Mouse (Mus musculus) hindbrain, embryonic 11.5 days (tissue): ENCODE measurements around the gene Lpar3. TPM values are rescaled to one million over a fixed set of nuclear protein-coding genes. Genes with fewer than 3 reads are reported as not detected.

Experiments used
- ATAC-seq: fragments of 200-750 bp; cut with Nextera tagmentation; 2 replicates; pipeline ENCODE4 v1.8.0; 2017; ENCODE audit warnings: mild to moderate bottlenecking, moderate TSS enrichment, moderate library complexity; ENCODE audit not compliant: low FRiP score
- DNase-seq: peaks from one replicate; pipeline ENCODE4 v3.0.0-alpha.2; 2015; ENCODE audit warnings: low spot score
- H3K27ac ChIP-seq: fragments of 300-500 bp; sonication (generic); 2 replicates; pipeline ENCODE4 v1.5.1; 2014; ENCODE audit warnings: mild to moderate bottlenecking, low read depth, low read length
- H3K27me3 ChIP-seq: fragments of 300-500 bp; sonication (generic); 2 replicates; pipeline ENCODE4 v1.6.1; 2014; ENCODE audit warnings: mild to moderate bottlenecking, low read length, moderate library complexity, mixed read lengths; ENCODE audit not compliant: control insufficient read depth, insufficient read depth
- H3K36me3 ChIP-seq: fragments of 300-500 bp; sonication (generic); 2 replicates; pipeline ENCODE4 v1.6.1; 2014; ENCODE audit warnings: mild to moderate bottlenecking, low read length, moderate library complexity, mixed read lengths; ENCODE audit not compliant: control insufficient read depth, insufficient read depth
- H3K4me1 ChIP-seq: fragments of 300-500 bp; sonication (generic); replicated peaks from 2 replicates; pipeline ENCODE4 v1.6.1; 2014; ENCODE audit warnings: low read length, mixed read lengths; ENCODE audit not compliant: control insufficient read depth, insufficient read depth
- H3K4me2 ChIP-seq: fragments of 300-500 bp; sonication (generic); replicated peaks from 2 replicates; pipeline ENCODE4 v1.6.1; 2014; ENCODE audit warnings: mild to moderate bottlenecking, low read depth, low read length
- H3K4me3 ChIP-seq: fragments of 300-500 bp; sonication (generic); 2 replicates; pipeline ENCODE4 v1.5.1; 2014; ENCODE audit warnings: low read depth, low read length
- H3K9ac ChIP-seq: fragments of 300-500 bp; sonication (generic); 2 replicates; pipeline ENCODE4 v1.6.1; 2014; ENCODE audit warnings: low read depth, low read length
- H3K9me3 ChIP-seq: fragments of 300-500 bp; sonication (generic); 2 replicates; pipeline ENCODE4 v1.6.1; 2016; ENCODE audit warnings: low read length; ENCODE audit not compliant: control insufficient read depth
- WGBS: fragments of 180-500 bp; shearing (Covaris S2); extraction: QIAGEN DNeasy Blood & Tissue Kit; methylation state at CpG from one replicate; pipeline ENCODE4 v1.1.7; 2014; 5-methylcytosine and 5-hydroxymethylcytosine counted together
- polyA plus RNA-seq: library from polyadenylated mRNA; unstranded; fragments of >200 nt; fragmentation: Nextera tagmentation; extraction: Ambion mirVana; gene quantifications from 2 replicates; pipeline ENCODE4 v1.2.1, GENCODE M21; 2014

Gene Lpar3
- polyA plus RNA-seq, 1 experiment from 2014 or later: 1.4 TPM

DNA sequence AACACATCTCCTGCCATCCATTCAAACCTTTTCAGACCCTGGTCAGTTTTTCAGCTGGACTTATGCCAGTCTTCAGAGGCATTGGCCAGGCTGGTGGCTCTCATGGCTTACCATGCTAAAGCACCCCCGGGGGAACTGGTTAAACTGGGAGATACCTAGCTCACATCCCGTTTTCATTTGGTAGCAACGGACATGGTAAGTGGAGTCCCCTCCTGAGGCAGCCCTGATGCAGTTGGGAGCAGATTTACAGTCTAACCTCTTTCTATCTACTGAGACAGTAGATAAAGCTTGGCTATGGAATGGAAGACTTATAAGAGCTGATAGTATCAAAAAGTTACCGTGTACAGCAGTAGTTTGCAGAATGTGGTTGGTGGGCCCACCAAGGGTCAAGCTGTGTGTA lies 56.2 kb downstream of the Lpar3 start:
- Histone ChIP-seq H3K27me3 (no peaks in the 10 kb centered on the region), H3K4me3 (no peak overlapping the region), H3K27ac (no peak overlapping the region), H3K4me1 (no peaks in the 10 kb centered on the region), H3K36me3 (no peaks in the 10 kb centered on the region), H3K4me2 (no peak overlapping the region), H3K9me3 (no peaks in the 10 kb centered on the region), H3K9ac (no peak overlapping the region)
- DNase-seq: no peak
- WGBS: 94% methylated on average over 4 of the region's 4 CpGs
- no peak for ATAC-seq

DNA sequence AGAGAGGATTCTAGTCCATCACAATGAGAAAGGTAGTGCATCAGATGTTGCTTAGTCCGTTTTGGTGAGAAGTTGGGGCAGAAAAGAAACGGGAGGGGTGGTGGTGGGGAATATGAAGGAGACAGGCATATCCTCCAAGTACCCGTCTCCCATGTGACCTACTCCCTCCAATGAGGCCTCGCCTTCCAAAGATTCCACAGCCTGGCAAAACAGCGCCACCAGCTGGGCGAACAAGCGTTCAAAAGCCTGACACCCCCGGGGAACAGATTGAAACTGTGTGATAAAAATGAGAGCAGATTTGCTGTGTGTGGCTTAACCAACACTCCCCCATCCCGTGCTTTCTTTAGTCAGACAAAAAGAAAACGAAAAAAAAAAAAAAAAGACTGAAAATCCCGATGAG lies 56.7 kb downstream of the Lpar3 start:
- no peaks in the 10 kb centered on the region for H3K27me3 ChIP-seq
- DNase-seq: no peak
- H3K4me1 ChIP-seq: no peaks in the 10 kb centered on the region
- no peak overlapping the region for H3K4me2 ChIP-seq
- WGBS: 81% methylated on average over 11 of the region's 11 CpGs
- no peak for ATAC-seq
- no peak overlapping the region for H3K27ac ChIP-seq
- no peaks in the 10 kb centered on the region for H3K9me3 ChIP-seq
- H3K4me3 ChIP-seq: no peak overlapping the region
- H3K9ac ChIP-seq: no peak overlapping the region
- H3K36me3 ChIP-seq: no peaks in the 10 kb centered on the region

DNA sequence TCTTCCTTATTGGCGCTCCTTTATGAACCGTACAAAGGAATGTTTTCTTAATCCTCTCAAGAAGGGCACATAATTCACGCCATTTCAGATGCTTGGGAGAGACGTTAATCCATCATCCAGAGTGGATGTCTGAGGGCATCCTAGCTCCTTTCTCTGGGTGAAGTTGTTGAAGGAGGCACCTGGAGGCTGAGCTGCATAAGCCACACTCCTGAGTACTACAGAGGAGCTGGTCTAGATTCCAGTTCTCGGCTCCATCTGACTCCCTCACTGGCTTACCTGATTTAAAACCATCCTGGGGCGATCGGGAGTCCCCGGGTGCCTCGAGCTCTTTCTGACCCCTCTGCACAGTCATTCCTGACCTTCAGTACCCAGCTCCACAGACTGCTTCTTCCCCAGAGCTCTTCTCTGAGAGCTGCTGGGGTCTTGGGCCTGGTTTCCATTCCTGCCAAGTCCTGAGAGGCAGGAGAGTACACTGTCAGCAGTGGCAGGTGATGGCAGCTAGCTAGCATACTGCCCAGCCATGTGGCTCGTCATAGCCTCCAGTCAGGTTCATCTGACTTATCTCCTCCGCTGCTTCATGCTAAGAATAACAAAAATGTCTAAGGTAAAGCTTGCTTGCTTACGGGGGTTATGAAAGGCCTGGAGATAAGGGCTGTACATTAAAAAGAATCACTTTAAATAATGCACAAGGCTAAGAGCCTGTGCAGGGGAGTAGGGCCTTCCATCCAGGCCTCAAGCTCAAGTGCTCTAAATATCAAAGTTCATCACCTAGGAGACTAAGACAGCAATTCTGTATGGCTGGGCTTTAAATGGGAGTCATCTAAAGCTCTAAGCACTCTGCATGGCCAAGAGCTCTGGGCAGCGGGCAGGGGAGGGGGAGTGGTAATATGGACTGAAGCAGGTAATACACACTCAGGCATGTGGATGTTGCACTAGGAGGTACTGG lies 57.7 kb downstream of the Lpar3 start:
- H3K9ac ChIP-seq: no peak overlapping the region
- H3K4me3 ChIP-seq: no peak overlapping the region
- H3K27me3 ChIP-seq: no peaks in the 10 kb centered on the region
- DNase-seq (no peak), ATAC-seq (no peak)
- no peaks in the 10 kb centered on the region for H3K36me3 ChIP-seq
- H3K4me1 ChIP-seq: no peaks in the 10 kb centered on the region
- no peak overlapping the region for H3K27ac ChIP-seq
- no peaks in the 10 kb centered on the region for H3K9me3 ChIP-seq
- H3K4me2 ChIP-seq: no peak overlapping the region
- 74% methylated on average over 13 of the region's 13 CpGs for WGBS

DNA sequence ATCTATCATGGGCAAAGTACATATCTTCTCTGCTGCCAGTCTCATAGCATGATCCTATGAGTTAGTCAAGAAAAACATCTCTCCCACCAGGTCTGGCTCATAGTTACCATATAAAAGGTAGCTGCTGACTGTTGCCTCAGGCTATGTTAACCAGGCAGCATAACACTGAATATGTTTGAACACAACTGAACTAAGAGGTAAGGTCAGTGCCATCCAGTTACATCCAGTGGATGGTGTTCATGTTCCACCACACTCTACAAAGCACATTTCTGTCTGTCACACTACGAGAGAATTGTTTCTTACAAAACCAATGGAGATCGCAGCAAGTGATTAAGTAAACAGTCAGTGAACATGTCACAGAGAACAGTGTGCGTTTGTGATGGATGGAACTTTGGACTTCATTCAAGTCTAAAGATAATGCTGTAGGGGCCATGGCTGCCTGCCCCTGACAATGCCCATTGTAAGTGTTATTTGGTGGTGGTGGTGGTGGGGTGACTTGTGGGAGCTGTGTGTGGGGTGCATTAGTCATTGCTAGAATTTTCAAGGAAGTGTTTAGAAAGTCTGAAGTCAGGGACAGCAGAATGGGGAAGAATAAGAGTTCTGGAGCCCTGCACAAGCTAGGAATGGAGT lies 63.1 kb downstream of the Lpar3 start:
- no peak for DNase-seq
- no peak for ATAC-seq
- no peak overlapping the region for H3K9ac ChIP-seq
- 65% methylated on average over 3 of the region's 3 CpGs for WGBS
- no peaks in the 10 kb centered on the region for H3K9me3 ChIP-seq
- no peaks in the 10 kb centered on the region for H3K36me3 ChIP-seq
- no peak overlapping the region for H3K4me3 ChIP-seq
- H3K4me1 ChIP-seq: no peaks in the 10 kb centered on the region
- no peaks in the 10 kb centered on the region for H3K27me3 ChIP-seq
- no peak overlapping the region for H3K4me2 ChIP-seq
- H3K27ac ChIP-seq: no peak overlapping the region

DNA sequence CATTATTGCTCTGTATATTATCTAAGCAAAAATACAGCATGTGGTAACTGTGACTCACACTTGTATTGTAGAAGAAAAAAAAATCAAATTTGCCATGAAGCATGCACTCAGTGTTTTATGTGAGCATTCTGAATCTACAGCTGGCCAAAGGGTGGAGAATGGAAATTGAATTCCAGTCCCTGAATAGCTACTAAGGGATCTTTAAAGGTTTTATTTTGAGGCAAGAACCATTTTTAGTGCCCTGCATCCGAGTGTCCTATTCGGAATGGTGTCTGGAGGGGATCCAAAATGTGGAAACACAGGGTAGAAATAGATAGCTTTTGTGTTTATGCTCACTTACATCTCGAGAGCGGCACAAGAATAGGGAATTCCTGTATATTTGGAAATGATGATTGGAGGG lies 65.4 kb downstream of the Lpar3 start:
- whole genome bisulfite sequencing: 86% methylated on average over 4 of the region's 4 CpGs
- H3K36me3 ChIP-seq: no peaks in the 10 kb centered on the region
- no peaks in the 10 kb centered on the region for H3K4me1 ChIP-seq
- DNase-seq: no peak
- no peaks in the 10 kb centered on the region for H3K9me3 ChIP-seq
- no peak overlapping the region for H3K4me2 ChIP-seq
- no peak for ATAC-seq
- H3K4me3 ChIP-seq: no peak overlapping the region
- H3K27ac ChIP-seq: no peak overlapping the region
- H3K9ac ChIP-seq: no peak overlapping the region
- H3K27me3 ChIP-seq: no peaks in the 10 kb centered on the region

DNA sequence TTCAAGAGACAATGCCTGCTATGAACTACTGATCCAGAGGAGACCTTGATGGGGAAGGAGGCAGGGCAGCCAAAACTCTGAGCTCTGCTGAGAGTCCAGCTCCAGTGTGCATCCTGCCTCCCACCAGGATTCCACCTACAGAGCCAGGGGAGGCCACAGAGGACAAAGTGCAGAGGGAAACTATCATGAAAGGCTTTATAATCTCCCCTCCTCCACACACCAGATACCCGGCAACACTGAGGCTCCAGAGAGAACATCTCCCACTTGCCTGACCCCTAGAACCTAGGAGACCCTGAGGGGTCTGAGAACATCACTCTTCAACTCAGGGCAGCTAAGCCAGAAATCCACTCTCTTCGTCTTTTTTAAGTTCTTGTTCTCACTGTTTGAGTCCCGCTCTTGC lies 71.2 kb downstream of the Lpar3 start:
- no peaks in the 10 kb centered on the region for H3K27me3 ChIP-seq
- H3K4me2 ChIP-seq: no peak overlapping the region
- H3K4me1 ChIP-seq: no peaks in the 10 kb centered on the region
- no peak overlapping the region for H3K4me3 ChIP-seq
- no peaks in the 10 kb centered on the region for H3K36me3 ChIP-seq
- DNase-seq (no peak), ATAC-seq (no peak)
- H3K9me3 ChIP-seq: no peaks in the 10 kb centered on the region
- 79% methylated on average over 3 of the region's 3 CpGs for WGBS
- no peak overlapping the region for H3K9ac ChIP-seq
- no peak overlapping the region for H3K27ac ChIP-seq

DNA sequence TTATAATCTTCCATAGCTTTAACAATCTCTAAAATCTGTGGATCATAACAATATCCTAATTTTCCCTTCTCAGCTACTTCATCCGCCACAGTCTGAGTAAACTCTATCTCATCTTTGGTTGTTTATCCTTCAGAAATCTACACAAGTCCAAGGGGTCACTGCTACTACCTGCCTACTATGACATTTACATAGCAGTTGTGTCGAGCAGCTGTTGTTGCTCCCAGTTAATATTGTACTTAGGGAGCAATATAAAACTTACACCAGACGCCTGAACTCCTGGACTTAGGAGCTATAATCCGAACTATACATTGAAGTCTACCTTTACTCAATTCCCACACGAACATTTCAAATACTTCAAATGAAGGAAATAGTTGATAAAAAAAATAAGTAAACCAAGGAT lies 71.8 kb downstream of the Lpar3 start:
- H3K27ac ChIP-seq: no peak overlapping the region
- H3K27me3 ChIP-seq: no peaks in the 10 kb centered on the region
- no peak overlapping the region for H3K4me2 ChIP-seq
- no peak for DNase-seq
- H3K4me3 ChIP-seq: no peak overlapping the region
- WGBS: 89% methylated on average over 5 of the region's 5 CpGs
- no peaks in the 10 kb centered on the region for H3K4me1 ChIP-seq
- H3K9ac ChIP-seq: no peak overlapping the region
- no peaks in the 10 kb centered on the region for H3K9me3 ChIP-seq
- no peak for ATAC-seq
- no peaks in the 10 kb centered on the region for H3K36me3 ChIP-seq

DNA sequence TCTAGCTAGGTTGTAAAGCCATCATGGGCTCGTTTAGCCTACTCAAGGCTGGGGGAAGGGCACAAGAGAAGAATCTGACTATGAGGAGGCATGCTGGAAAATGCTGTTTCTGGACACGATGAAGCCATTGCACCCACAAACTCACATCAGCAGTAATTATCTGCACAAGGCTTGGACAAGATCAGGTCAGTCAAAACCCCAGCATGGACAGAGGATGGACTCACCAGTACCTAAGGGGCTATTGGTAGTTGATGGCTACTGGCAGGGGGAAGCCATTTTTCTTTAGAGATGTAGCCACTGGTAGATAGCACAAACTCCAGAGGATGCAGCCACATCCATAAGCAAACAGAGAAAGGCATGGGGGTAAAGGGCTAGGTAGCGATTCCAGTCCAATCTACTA lies 81.7 kb downstream of the Lpar3 start:
- Histone ChIP-seq H3K27ac (no peak overlapping the region), H3K27me3 (no peaks in the 10 kb centered on the region), H3K9ac (no peak overlapping the region), H3K4me3 (no peak overlapping the region), H3K4me2 (no peak overlapping the region), H3K4me1 (no peaks in the 10 kb centered on the region), H3K36me3 (no peaks in the 10 kb centered on the region), H3K9me3 (no peaks in the 10 kb centered on the region)
- ATAC-seq: no peak
- 88% methylated on average over 3 of the region's 3 CpGs for WGBS
- DNase-seq: no peak

DNA sequence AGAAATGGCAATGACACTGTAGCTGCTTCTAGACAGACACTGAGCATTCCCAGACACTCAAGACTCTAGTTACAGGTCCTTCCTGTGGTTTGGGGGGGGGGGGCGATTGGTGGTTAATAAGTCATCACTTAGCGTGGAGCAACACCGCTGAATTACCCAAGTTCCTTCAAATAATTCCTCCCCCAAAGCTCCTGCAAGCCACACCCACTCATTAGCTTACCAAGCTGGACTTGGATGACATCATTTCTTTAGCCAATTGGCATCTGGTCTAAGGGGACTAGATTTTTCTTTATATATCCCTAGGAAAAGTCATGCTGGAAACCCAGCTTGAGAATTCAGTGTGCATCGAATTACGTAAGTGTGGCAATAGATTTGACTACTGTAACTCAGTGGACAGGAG lies 82.4 kb downstream of the Lpar3 start:
- Histone ChIP-seq H3K36me3 (no peaks in the 10 kb centered on the region), H3K4me1 (no peaks in the 10 kb centered on the region), H3K9ac (no peak overlapping the region), H3K4me2 (no peak overlapping the region), H3K27me3 (no peaks in the 10 kb centered on the region), H3K27ac (no peak overlapping the region), H3K9me3 (no peaks in the 10 kb centered on the region), H3K4me3 (no peak overlapping the region)
- WGBS: 87% methylated on average over 5 of the region's 5 CpGs
- no peak for DNase-seq
- ATAC-seq: no peak
